Mouse (Mus musculus): ENCODE measurements around the gene Kdm6b.

Gene Kdm6b

DNA sequence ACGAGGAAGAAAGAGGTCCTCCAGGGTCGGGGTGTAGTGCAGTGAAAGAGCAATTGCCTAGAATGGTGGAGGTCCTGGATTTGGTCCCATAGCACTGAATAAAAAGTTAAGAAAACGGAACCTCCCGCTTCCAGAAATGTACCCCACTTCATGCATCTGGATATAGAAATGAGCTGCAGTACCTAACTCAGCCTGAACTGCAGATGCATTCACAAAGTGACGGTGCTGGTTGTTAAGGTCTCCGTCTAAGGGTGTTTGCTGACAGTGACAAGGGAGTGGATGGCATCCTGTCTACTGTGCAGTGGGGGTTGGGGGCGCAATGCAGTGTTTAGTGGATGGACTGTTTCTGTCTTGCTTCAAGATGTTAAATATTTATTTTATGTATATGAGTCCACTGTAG is 26.7 kb downstream of the Kdm6b start:
- DNase-seq: no peak

DNA sequence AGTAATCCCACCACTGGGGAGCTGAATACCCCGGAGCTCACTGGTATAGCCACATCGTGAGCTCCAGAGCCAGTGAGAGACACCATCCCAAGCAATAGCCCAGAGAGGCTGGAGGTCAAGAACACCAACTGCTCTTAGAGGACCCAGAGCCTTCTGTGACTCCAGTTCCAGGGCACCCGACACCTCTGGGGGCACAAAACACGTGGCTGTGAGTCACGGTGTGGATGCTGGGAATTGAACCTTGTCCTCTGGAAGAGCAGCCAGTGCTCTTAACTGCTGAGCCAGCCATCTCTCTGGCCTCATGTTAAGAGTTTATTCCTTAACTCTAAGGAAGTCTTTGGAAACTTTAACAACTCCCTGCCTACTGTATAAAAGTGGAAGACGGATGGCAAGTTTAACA is 28.5 kb downstream of the Kdm6b start:
- DNase-seq: no peak

DNA sequence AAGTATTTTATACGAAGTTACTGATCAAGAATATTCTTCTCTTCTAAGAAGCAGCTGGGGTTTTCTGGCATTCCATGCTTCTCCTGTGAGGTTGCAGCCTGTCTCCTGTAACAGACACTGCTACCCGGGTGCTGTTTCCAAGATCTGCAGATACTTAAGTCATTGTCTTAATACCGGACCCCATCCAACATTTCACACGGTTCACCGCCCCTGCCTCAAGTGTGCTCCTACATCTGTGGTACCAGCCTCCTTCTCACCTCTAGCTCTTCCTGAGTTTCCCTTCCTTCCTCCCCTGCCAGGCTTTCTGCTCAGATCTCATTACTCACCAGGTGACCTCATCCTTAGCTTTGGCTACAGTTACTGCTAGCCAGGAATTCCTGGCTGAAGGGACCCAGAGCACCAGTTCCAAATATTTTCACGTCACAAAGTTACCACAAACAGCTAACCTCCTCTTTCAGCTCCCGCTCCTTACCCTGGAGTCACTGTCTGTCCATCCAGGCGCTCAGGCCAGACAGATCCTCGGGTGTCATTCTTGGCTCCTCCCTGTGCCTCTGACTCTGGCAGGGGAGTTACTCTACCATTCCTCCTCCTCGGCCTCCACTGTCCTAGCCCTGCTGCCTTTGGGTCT is 30.9 kb downstream of the Kdm6b start:
- no peak for DNase-seq

DNA sequence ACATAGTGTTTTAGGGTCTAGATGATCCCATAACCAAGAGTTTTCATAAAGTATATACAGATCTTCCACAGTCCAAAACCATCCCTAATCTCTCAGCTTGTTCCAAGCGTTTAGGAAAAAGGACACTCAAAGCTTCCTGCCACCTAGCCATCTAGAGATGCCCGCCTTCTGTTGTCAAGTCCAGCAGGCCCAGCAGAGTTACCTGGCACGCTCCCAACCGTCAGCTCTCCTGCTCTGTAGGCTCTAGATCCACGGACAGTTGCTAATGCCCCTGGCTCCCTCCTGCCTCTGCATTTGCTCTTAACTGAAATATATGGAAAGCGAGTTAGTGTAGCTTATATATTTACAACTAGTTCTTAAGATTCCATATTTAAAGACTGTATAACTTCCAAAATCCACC is 32.1 kb downstream of the Kdm6b start:
- DNase-seq: no peak

DNA sequence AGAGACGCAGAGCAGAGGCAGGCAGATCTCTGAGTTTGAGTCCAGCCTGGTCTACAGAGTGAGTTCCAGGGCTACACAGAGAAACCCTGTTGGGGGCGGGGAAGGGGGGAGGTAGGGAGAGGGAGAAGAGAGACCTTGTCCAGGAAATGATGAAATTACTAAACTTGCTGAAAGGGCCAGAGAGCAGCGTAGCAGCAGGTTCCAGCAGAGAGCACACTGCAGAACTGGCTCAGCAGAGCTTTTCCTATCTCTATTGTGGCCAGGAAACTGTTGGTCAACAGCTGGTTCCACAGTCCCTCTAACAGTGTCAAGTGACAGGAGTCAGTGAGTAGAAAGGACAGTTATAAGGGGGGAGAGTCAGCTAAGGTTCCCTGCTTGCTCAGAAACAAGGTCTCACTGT is 33.9 kb downstream of the Kdm6b start:
- no peak for DNase-seq

DNA sequence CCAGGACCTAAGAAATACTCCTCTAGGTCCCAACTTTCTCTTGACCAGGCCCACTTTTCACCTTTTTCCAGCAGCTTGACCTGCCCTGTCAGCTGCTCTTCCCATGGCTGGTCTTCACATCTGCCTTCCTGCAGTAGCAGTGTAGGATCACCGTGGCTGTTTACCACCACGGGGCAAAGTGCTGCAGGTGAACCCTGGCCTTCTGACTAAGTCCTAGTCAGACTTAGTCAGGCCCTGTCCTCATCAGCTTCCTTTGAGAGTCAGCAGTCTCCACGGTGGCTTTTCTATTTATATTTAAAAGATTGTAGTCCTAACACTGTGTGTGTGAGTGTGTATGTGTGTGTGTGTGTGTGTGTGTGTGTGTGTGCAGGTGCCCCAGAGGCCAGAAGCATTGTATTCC is 35.7 kb downstream of the Kdm6b start:
- DNase-seq: no peak

DNA sequence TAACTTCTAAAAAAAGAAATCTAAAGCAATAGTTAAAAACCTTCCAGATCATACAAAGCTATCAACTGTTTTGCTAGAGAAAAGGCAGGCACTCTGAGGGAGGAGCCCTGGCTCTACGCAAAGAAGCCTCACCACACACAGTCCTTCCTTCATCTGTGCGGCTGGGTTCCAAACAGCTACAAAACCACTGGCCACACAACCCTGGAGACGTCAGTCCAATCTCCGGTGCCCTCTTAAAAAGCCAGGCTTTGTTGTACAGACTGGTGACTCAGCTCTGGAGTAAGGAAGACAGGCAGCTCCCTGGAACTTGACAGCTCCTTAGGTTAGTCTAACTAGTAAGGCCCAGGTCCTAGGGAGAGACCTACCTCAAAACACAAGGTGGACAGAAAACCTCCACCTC is 37.8 kb downstream of the Kdm6b start:
- no peak for DNase-seq

DNA sequence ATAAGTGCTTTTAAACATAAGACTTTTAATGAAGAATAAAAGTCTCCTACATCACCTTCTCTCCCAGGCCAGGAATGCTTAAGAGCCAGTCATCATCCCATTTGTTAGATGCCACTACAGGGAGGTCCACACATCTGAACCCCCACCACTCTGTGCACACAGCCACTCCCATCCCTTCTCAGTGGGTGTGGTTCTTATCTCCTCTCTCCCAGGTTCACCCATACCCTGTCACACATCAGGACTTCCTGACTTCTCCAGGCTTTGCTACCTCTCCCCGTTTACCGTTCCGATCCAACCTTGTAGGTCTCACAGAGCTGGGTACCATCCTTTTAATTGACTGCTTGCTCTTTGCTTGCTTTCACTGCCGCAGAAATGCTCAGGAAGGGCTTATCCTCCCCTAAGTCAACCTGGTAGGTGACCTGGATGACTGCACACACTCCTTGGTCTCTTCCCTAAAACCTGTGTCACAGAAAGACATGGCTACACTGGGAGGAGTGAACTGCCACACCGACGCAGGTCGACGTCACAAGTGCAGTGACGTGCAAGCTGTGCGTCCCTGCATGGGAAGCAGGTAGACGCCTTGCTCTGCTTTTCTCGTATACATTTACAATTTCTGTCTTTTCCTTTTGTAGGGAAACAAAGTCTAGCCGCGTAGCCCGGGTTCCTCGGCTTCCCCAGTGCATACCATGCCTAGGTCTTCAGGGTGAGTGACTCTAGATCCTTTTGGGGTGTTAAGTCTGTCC is 40.1 kb downstream of the Kdm6b start:
- no peak for DNase-seq

DNA sequence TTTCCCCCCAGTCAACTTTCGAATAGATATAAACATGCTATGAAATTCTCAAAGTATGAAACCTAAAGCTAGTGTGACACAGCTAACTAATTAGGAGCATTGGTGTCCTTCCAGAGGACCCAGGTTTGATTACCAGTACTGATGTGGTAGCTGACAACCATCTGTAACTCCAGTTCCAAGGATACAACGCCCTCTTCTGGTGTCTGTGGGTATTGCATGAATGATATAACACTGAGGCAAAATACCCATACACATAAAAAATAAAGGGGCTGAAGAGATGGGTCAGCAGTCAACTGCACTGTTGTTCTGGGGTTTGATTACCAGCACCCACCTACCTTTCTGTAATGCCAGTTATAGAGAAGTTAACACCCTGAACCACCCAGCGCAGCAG is 40.7 kb downstream of the Kdm6b start:
- peak in 1 of 2 experiments; percentile 15 for DNase-seq

DNA sequence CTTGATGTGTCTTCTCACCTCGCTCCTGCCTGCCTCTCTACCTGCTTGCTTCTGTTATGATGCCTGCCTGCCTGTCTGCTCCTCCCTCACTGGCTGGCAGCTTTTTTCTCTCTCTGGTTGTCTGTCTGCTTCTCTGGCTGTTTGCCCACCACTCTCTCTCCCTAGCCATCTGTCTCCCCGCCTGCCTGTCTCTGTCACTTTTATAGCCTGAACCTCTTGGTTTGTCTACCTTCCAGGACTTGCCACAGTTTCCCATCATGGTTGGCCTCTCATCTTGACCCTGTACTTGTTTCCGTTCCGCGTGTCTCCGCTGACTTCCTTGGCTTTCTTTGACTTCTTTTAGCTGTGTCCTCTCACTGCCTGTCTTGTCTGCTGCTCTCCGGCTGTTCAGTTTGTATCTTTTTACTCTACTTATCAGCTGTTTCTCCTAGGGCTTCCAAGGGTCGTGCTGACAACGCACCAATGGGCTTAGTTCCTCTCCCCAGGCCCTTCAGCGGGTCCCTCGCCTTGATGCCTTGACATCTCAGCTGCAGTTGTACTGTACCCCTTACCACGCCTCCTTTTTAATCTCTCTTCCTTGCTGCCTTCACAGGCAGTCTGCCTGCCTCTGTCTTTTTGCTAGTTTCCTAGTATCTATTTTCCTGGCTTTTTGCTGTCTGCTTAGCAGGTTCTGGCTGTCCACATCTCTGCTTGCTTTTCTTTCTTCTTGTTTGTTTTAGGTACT is 41.3 kb downstream of the Kdm6b start:
- DNase-seq: no peak

DNA sequence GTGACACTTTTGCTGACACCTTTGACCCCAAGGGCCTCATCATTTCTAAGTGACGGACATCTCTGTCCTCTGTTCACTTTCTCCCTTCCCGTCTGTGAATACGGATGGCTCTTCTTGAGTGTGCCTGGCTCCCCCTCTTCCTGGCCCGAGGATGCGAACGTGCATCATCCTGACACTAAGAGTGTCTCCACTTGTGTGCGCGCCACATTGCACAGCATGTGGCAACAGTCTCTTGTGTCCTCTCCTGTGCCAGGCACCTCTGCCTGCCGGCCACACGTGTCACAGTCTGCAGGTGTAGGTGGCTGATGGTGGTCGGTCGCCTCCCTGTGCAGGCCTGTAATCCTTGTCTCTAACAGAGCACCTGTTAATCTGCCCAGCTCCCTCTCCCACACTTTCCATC is 41.9 kb downstream of the Kdm6b start:
- DNase-seq: no peak

DNA sequence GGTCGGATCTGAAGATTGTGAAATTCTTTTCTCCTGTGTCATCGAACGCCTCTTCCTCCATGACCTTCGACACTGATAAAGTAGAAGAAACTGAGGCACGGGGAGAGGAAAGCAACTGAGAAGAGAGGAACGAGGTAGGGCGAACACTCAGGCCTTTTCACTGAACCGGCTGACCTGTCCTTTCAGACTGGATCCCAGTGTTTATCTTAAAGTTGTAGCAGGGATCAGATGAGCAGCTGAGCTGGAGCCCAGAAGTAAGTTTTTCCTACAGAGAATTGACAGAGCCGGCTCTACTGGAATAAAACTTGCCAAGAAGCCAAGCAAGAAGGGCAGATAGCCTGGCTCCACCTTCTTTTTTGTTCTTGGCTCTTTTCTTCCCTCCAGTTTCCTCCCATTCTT is 42.7 kb downstream of the Kdm6b start:
- peak in 1 of 2 experiments; percentile 14 for DNase-seq

DNA sequence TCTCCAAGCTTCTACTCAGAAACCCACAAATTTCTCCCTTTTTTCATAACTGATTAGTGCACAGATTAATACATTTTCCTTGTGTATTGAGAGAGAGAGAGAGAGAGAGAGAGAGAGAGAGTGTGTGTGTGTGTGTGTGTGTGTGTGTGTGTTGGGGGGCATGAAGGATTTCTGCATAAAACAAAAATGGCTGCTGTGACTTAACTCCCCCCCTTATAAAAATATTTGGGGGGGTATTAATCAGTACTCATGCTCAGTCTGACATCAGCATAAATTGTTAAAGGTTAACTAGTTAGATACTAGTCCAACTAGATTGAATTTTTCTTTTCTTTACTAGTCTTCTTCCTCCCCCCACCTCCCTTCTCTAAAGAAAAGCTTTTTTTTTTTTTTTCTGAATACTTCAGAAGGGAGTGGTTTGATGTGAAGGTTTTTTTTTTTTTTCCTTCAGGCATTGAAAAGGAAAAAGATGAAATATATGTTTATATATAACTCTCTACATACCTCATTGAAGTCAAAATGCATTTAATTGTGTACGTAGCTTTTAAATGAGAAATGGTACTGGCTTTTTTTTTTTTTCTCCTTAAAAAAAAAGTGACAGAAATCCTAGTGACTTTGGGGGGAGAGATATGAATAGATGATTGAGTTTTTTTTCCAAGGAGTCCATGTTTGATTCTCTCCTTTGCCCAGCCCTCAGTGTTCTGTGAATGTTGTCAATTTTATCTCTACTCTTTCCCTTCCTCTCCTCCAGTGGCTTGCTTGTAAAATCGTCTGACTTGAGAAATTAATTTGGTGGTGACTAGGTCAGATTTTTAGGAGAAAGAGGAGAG is 43.3 kb downstream of the Kdm6b start:
- DNase-seq: no peak

DNA sequence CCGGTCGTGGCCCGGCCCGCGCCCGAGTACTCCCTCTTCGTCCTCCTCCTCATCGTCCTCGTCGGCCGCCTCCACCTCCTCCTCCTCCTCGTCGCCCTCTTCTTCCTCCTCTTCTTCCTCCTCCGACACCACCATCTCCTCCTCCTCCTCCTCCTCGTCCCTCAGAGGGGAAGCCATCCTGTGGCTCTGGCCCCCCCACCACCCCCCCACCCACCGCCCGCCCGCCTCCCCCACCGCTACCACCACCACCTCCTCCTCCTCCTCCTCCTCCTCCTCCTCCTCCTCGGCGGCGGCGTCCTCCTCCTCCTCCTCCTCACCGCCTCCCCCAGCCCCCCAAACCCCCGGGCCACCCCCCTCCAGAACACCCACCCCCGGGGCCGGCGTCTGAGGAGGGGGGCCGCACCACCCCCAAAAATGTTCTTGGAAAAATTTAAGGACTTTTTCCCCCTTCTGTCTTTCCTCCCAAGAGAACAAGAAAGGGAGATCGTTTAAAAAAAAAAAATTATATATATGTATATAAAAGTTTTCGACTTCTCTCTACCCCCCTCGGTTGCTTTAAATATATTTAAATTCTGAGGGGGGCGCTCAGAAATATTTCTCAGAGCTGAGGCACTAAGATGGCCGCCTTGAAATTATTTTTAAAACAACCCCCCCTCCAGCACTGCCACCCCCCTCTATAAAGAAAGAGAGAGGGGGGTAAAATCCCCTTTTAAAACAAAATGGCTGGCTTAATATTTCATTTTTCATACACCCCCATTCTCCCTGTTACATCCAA is 44.1 kb downstream of the Kdm6b start, which contains the start of gene Chd3:
Chd3 (minus strand) TSS at position 192 of the 775 bp plus-strand sequence.
- peak; percentile 33 to 37 for DNase-seq

DNA sequence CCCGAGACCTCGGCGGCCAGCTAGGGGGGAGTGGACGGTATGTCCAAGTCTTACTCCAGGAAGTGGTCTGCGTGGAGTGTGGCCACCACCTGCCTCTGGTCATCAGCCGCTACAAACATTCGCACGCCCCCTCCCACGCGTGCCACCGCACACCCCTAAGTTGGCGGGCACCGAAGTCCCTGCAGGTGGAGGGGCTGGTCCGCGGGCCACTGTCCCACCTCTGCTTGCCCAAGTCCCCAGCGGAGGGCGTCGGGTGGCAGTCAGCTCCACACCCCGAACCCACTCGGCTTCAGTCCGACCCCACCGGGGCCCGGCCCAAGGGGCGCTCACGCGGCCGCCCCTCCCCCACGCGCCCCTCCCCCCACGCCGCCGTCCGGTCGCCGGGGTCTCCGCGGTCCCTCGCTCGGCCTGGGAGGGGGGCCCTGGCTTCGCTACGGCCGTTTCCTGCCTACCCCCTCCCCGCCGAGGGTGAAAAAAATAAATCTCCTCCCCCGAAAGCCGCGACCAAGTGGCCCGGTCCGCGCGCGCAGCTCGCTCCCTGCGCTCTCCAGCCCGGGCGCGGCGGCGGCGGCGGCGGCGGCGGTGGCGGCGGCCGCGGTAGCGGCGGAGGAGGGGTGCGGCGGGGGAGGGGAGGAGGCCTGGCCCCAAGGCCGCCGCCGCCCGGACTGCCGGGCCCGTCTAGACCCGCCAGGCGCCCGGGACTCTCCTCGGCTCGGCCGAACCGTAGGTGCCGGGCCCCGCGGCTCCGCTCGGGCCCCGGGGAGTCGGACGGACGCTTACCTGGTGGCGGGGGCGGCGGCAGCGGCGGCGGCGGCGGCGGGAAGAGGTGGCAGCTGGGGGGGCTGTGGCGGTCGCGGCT is 44.9 kb downstream of the Kdm6b start:
- DNase-seq: peak; percentile 30 to 50

DNA sequence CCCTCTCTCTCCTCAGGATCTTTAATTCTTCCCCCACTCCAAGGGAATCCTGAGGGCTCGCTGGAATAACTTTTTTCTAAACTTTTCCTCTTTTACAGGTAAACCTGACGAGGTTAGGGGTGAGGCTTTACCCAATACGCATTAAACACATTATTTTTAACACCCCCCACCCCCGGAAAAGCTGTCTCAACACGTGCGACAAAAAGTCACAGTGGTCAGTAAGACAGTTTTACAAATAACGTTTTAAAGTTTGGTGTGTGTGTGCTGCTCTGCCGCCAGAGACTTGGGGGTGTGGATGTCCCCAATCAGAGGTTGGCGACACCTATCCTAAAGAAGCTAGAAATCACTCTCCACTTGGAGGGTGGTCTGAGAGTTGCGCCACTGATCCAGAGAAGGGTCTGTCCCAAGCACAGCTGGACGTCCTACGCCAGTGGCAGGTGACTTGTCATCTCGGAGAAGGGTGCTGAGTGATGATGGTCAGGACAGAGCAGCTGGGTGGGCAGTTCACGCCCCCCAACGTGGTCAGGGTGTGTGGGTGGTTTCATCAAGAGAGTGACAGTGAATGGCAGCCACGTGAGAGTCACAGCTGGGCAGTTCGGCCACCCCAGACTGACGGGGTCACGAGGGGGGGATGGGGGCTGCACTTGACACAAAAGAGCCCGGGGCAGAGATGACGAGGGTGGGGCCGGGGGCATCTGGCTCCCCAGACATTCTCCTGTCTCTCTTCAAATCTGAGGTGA is 45.7 kb downstream of the Kdm6b start:
- DNase-seq: peak; percentile 54 to 60

DNA sequence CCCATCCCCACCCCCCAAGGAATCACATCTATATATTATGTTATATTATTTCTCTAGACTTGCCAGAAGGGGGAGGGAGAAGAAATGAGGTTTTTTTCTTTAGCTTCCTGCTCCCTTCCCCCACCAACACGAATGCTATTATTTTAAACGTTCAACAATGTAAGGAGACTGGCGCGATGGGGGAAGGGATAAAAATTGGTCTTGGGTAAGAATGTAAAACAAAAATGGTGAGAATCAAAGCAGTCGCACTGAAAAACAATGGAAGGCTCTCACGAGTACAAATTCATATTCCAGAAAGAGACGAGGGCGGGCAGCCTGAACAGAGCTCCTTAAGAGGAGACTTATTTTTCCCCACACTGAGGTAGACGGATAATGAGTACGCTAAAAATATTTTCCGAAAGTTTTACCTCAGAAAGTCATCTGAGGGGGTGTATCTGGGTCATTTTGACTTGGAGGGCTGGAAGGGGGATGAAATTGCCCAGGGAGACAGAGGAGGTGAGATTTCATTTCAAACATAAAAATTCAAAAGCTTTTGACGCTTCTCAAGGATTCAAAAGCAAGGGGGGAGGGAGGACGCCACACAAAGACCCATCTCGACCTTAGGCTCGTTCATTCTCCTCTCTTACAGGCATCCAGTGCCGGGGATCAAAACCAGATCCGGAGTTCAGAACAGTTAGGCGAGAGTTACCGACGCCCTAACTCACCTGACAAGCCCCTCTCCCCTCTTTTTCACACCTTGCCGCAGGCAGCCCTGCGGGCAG is 46.4 kb downstream of the Kdm6b start:
- peak in 1 of 2 experiments; percentile 16 for DNase-seq

DNA sequence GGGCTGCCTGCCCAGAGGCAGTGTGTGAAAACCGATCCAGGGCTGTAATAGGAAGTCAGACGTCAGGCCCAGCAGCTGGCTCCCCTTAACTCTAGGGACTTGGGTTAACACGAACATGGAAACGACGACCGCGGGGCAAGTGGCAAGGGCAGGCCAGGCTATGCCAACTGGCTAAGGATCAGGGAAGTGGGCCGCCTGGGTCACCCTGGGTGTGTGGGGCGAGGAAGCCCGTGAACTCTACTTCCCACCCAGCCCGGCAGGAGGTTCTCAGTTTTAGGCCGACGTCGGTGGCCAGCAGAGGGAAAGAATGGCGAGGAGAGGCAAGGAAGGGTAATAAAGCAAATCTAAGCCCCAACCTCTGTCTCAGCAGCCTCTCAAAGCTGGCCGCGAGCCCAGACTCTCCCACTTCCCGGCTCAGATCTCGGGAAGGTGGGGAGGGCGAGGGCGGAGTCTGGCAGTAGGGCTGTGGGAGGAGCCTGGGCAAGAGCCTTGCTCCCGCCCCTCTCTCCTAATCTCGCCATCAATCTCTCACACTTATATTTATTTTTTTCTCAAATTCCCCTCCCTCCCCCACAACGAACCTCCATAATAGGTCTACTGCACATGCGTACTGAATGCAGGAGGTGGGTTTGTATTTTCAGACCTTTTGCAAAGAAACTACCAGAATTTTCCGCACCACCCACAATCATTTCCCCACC is 47.2 kb downstream of the Kdm6b start:
- DNase-seq: peak; percentile 97 to 98

DNA sequence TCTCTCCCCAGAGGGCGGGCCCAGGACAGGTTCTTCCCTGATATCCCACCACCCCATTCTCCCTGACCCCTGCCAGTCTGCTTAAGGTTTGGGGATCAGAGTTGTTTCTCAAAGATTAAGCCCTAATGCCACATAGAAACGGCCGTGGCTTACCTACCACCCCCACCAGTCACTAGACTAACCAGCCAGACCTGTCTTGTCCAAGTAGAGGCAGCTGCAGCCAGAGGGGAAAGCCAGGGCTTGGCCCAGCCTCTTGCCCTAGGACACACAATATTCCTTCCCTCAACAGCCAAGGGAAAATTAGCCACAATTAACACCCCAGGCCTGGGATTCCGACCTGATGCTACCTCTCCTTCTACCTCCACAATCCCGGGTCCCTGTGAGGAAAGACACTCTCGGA is 47.8 kb downstream of the Kdm6b start:
- peak; percentile 60 to 68 for DNase-seq
